Mouse (Mus musculus) urinary bladder, adult 18-20 months (tissue): ENCODE data around the gene Olfr221.

Experiments used
- DNase-seq, 2 experiments: peaks; one replicate each; pipeline ENCODE4 v3.0.0; 2022; ENCODE audit warnings: low spot score in 2 of 2, mixed read lengths in 2 of 2

The Olfr221 gene

DNA sequence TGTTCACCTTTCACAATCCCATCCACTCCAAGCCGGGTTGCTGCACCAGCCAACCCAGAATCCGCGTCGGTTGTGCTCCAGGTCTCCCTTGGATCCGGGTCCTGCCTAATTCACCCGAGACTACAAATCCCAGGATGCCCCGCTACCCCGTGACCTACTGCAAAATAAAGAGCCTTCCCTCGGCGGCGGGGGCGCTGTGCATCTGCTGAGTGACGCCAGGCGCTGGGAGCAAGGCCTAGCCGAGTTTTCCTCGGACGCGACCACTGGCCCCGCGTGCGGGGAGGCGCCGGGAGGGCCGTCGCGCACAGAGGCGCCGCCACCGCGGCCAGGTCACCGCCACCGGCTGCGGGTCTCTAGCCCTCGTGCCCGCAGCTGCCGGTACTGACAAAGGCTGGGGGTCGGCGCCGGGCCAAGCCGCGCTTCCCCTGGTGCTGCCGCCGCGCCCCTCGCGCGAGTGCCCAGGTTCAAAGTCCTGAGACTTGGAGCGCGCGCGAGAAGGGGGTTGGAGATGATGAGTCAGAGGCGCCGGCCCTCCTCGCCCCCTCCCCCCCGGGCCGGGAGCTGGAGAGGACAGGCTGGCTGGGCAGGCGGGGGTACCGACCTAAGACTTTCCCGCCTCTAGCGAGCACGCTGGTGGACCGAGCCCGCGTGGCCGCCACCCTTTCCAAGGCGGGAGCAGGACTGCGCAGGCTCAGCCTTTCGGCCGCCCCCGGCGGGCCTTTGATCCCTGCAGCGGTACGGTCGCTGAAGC, 22.5 kb downstream of the Olfr221 start:
- peak; percentile 96 for DNase-seq

DNA sequence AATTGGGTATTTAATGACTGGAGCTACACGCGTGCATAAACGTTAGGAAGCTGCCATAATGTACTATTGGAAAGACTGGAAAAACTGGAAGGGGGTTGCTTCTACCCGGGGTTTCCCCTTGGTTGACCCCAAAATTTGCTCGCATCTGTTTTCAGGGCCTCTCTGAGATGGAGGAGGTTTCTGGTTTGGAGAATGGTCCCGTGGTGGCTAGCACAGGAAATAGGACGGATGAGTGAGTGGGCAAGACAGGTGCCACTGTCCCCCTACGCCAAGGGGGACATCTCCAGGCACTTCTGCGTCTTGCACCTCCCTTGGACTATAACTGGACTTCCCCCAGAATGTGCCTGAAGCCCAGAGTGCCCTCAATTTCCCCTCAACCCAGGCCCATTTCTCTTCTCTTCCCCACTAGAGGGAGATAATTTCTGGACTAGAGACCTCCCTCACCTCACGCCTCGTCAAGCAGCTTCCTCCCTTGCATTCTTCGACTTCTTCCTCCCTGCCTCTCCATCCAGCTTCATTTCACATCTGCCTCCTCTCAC, 23.1 kb downstream of the Olfr221 start:
- no peak for DNase-seq

DNA sequence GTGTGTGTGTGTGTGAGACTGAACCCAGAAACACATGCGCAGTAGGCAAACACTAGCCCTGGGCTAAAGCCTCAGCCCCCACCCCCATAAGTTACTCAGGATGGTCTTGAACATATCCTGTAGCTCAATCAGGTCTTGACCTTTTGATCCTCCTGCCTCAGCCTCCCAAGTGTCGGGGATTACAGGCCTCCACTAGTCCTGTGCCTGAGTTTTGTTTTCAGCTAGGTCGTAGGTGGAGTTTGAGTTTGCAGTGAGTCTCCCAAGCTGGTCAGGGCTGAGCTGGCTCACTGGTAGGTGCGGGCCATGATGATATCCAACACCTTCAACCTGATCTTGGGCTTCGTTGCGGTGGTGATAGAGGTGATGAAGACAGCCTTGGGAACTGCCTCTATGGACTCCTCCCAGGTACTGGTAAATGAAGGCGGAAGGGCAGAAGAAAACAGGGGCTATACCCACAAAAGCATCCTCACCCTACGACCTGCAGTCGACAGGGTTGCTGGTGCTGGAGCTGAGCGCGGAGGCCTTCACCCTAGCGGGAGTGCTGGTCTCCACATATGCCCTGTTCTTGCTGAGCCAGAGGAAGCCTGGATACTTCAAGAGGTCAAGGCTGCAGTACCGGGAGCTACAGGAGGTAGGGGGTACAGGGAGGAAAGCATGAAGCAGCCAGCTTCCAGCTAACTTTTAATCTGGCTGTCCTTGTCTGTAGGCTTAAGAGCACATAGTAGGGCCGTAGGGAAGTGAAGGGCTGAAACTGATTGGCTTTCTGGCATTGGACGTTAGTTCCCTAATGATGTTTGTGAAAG, 23.8 kb downstream of the Olfr221 start:
- DNase-seq = no peak

DNA sequence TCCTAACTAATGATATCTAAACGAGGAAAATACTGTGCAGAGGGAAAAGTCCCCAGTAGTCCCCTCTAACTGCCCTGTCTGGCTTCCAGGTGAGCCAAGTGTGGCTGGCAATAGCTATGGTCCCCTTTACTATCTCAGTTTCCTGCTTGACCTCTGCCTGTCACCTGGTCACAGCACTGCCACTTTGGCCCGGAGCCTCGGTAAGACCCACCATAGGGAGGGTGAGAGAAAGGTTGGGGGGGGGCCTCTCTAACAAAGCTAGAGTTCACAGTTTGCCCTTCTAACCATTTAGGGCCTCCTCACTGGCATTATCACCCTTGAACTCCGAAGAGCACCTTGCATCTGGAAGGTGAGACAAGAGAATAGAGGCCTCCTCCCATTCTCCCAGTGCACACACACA, 24.6 kb downstream of the Olfr221 start:
- no peak for DNase-seq

DNA sequence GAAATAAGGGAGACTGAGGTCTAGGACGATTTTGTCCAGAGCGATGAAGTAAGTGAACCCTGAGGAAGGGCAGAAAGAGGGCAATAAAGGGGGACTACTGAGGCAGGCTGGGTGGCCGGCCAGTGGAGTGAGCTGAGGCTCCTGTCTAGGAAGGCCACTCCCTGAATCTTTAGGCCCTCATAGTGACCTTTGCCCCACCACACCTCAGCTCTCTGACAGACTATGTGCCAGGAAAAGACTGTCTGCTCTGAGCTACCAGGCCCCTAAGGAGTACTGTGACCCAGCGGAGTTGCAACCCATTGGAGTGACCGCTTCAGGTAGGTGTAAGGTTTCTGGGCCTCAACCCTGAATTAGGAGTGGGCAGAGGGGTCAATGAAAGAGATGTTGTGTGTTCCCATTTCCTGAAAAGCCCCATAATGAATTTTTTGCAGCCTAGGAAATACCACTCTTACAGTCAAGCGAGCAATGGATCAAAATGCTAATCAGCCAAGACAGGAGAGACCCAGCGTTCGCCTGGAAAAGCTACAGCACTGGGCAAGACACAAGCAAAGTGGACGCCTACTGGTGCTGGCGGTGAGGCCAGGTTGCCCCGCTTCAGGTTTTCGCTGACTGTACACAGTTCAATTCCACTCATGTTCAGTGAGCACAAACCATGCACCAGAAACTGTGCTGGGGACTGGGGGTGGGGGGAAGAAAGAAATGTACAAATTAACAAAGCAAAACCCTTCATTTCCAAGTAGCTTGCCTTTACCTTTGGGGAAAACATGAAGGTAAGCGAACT, 25.4 kb downstream of the Olfr221 start:
- no peak for DNase-seq

DNA sequence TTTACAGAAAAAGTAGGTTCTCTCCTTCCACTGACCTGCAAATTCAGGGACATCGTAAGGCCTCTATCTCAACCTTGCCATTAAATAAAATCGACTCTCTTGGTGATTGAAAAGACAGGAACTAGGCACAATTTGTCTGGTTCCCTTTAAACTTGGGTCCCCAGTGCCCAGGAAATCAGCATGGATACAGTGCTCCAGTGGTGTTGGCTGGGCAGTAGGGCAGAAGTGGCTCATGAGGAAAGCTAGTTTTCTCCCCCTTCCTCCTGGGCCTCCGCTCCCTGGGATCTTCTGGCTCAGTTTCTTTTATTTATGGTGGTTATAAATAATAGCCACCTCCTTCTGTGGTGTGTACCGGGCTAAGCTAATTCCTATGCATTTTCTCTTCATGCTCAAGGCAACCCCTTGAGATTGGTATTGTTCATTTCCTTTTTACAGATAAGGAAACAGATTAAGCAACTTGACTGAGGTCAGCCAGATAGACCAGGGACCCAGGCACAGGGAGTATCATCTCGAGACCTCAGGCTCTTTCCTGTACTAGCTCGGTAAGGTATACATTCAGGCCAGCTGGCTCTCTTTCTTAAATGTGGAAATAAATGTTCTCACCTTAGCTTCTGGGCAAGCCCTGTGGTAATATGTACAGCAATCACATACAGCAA, 26.7 kb downstream of the Olfr221 start, which contains the start of gene Tmem253:
Tmem253 (plus strand) TSS at position 214 of the 656 bp plus-strand sequence.
- no peak for DNase-seq

DNA sequence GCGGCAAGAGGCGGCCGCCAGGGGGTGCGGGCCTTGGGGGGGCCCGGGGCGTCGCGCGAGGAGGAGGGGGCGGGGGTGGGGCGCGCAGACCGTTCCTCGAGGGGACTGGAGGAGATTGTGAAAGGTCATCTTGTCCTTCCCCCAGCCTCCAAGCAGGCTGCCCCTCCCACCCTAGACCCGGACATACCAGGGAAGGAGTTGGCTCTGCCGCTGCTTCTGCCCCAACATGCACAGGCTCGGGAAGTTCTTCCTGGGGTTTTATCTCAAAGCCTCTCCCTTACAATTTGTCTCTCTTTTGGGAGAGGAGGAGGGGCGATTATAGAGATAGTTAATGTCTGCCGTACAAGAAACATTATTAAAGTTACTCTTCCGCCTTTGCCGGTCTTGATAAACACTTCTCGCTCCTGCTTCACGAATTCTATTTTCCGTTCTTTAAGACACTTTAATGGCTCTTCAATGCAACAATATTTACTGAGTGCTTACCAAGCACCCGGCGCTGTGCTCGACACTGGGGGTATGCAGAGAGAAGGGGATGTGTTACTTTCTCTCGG, 27.4 kb downstream of the Olfr221 start:
- peak in 1 of 2 experiments; percentile 69 for DNase-seq

DNA sequence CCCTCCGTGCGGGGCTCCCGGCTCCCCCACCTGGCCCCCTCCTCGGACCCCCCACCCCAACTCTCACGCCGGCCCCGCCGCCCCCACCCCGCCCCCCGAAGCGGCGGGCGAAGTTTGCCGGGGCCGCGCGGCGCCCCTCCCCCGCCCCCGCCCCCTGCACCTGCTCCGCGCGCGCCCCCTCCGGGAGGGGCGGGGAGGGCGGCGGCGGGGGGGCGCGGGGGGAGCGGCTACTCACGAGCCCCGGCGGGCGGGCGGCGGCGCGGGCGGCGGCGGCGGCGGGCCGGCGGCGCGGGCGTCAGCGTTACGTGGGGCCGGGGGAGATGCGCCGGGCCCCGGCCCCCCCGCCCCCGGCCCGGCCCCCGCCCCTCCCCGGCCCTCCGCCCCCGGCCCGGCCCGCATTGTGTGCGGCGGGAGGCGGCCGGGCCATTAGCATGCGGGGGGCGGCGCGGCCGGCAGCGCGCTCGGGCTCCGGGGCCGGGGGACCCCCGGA, 27.9 kb downstream of the Olfr221 start:
- no peak for DNase-seq

DNA sequence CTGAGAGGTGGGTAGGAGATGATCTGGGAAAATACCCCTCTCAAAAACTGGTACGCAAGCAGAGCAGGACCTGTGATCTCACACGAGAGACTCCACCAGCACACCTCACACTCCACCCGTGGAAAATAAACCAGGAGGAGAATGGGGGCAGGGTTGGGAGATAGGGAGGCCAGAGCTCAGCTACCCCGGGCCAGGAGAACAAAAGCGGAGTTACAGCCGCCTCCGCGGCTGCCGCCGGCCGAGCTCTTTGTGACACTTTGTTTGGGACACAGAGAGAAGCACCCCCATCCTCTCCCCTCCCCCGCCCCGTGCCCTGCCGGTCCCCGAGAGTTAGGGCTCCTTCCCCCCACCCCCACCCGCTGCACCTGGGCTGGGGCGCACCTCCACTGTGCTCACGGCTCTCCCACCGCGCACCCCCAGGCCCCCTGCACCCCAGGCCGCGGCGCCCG, 28.5 kb downstream of the Olfr221 start:
- DNase-seq = peak in 1 of 2 experiments; percentile 43

DNA sequence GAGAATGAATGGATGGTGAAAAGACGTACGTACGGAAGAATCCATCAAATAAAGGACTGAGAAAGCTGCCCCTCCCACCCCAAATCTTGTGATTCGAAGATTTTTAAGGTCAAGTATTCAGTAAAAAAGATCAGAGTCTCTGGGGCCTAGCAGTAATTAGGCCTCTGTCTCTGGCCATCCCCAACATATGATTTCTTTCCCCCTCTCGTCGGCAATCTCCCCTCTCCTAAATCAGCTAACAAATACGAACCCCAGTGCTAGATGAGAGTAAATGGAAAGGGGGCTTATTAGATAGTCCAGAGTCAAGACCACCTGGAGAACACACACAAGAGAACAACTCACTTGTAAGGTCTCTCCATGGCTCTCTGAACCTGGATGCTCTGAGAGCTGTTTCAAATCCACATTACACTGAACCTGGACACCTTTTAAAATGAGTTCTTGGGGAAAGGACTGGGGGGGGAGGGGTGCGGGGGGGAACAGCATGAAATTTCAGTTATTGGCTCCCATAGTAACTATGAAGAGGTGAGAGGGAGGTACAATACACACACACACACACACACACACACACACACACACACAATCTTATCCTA, 29.1 kb downstream of the Olfr221 start:
- DNase-seq = no peak

DNA sequence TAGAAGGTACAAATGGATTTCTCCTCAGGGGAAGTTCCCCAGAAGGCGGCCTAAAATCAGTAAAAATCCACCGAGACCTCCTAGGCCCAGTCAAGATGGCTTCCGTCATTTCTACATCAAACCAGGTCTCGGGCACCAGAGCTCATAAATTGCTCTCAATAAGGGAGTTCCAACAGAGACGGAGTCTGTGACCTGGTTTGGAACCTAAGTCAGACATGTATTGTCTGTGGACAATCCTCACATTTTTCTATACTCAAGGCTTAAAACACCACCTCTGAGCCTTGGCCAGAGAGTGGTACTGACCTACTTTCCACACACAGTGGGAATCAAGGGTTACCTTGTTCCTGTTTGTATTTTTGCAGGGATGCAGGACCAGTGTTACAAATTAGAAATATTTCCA, 29.7 kb downstream of the Olfr221 start:
- DNase-seq = no peak

DNA sequence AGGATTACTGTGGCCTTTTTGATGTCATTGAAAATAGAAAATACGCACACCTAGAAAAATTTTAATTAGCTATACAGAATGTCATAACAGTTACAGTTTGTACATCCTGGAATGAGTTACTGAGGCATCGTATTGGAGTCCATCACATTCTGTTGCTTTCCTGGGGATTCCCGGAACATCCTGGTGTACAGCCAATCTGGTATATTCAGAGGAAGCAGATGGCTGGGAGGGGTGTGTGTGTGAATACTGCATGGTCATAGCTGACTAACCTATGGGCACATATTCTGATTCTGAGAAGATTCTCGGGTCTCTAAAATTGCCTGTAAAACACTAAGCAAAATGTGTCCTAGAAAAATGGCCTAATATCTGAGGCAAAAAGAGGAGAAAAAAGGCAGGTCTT, 30.2 kb downstream of the Olfr221 start:
- DNase-seq = no peak

DNA sequence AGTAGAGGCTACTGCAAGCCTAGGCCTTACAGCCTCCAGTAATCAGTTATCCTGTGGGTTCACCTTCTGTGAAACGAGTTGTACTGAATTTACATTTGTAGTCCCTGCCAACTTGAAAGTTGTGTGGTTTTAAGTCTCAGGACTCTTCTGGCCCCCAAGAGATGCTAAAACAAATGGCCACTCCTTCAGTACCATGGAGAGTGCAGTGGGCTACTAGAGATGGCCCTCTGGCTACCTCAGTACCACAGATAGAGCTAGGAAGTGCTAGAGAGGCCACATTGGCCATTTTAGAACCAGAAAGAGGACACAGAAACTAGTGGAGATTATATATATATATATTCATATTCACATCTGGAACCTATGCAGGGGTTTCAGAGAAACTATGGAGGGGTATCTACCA, 30.6 kb downstream of the Olfr221 start:
- DNase-seq = no peak

DNA sequence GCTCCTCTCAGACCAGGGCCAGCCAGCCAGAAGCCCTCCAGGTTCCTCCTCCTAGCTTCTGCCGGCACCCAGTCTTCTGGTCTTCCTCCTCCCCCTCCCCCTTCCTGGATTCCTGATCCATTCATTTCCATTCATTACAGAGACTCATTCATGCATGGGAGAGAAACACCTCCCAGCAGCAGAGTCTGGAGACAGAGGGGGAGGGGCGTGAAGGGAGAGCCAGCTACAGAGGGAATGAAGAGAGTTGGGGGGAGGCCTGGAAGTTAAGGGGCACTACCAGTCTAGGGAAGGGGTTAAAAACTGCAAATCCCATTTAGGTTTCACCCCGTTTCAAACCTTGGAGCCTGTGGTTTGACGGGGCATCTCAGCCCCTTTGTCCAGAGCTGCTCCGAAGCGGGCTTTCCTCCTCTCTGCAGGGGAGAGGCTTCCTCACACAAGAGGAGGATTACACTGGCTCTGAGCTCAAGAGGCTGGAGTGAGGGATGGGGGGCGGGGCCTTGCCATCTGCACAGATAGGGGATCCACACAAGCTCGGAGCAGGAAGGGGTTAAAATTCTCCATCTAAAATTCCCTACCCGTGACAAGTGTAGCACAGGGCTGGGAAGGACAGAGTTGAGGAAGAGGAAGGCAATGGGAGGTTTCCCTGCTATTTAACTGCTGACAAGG, 31.7 kb downstream of the Olfr221 start:
- no peak for DNase-seq

DNA sequence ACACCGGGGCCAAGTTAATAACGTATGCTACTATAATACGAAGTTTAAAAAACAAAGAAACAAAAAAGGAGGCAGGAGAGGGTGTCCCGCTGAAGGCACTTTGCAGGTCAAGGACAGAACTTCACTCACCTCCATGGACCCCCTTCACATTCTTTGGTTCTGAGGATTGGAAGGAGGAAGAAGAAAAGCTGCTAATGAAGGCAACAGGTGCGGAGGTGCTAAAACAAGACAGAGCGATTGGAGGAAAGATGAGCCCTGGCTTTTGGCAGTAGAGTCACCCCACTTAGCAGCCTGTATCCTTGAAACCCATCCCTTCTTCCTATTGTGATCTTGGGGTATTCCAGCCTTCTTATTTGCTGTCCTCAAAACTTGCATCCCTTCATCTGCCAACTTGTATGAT, 32.4 kb downstream of the Olfr221 start:
- DNase-seq = no peak

DNA sequence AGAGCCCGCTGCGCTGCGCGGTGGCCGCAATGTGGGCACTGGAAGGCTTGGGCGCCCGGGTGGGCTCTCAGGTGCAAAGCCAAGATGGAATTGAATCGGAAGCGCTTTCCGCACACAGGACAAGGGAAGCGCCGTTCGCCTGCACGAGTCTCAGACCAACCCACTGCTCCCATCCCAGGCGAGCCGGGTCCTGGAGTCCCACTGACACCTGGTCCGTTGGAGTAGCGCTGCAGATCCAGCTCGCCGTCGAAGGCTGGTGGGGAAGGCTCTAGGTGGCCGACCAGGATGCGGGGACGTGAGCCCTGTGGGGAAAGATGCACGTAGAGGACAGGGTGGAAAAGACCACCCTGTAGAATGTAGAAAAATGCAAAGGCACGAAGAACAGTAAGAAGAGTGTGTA, 32.9 kb downstream of the Olfr221 start:
- DNase-seq = no peak

DNA sequence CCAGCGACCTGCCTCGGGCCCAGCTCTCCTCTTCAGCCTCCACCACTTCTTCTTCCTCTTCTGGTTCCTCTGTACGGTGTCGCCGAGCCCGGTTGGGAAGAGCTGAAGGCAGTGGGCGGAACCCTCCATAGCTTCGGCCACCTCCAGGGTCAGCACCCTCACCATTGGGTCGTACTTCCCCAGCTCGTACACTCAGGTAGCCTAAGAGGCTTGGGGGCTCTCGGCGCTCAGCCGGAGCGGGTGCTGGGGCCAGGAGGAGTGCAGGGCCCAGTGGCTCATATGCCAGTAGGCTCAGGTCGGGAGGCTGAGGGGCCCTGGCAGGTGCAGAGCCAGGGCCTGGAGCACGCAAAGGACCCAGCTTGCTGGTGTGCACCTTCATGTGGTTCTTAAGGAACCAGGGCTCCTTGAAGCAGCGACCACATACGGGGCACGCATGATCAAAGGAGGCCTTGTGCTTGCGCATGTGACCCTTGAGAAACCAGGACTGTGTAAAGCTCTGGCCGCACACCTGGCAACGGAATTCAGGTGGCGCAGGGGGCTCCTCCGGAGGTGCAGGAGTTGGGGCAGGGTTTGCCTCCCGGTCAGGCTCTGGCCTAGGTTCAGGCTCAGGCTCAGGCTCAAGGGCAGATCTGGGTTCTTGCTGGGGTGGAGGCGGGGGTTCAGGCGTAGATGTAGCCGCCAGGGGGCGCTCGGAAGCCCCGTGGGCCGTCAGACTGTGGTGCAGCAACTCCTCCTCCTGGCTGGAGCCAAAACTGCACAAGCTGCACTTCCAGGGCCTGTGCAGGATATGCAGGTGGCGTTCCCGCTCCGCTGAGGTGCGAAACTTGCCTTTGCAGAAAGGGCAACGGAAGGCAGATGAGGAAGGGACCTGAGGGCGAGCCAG, 33.7 kb downstream of the Olfr221 start:
- peak; percentile 74 to 89 for DNase-seq

DNA sequence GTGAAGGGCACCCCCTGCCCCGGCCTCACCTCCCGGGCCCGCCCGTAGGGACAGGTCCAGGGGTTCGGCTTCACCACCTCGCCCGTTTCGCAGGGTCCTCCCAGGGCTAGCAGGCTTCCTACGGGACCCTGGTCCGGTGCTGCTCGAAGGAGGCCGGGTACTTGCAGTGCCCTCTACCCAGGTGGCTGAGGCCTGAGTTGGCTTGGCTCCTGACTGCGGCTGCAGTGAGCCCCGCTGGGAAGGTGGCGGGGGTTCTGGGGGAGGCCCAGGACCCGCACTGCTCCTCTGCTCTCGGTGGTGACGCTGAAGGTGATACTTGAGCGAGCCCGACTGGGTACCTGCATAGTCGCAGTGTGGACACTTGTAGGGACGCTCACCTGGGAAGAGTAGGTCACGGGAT, 35.5 kb downstream of the Olfr221 start:
- DNase-seq = no peak

DNA sequence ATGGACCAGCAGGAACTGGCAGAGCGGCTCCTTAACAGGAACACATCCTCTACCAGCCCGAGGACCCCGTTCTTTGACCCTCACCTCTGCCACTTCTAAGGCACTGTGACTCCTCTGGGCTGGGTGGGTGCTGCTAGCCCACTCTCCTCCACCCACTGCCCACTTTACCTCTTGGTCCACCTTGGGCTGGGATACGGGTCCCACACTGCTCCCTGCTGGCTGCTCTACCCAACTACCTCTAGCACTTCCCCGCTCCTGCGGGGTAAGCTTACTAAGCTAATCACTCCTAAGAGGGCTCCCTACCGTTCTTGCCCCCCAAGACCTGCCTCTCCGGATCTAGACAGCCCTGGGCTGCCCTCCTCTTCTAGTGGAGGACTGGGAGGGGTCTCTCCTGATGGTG, 36.0 kb downstream of the Olfr221 start:
- no peak for DNase-seq
